Mouse (Mus musculus): ENCODE results near the gene Nhsl1. TPM values are rescaled to one million over a fixed set of nuclear protein-coding genes. Genes with fewer than 3 reads are reported as not detected.
A peak's percentile ranks its signal among the peaks of the same experiment; 100 is the strongest.

Gene Nhsl1
- polyA plus RNA-seq, 1 experiment from 2014 or later, result 15.5 TPM

DNA sequence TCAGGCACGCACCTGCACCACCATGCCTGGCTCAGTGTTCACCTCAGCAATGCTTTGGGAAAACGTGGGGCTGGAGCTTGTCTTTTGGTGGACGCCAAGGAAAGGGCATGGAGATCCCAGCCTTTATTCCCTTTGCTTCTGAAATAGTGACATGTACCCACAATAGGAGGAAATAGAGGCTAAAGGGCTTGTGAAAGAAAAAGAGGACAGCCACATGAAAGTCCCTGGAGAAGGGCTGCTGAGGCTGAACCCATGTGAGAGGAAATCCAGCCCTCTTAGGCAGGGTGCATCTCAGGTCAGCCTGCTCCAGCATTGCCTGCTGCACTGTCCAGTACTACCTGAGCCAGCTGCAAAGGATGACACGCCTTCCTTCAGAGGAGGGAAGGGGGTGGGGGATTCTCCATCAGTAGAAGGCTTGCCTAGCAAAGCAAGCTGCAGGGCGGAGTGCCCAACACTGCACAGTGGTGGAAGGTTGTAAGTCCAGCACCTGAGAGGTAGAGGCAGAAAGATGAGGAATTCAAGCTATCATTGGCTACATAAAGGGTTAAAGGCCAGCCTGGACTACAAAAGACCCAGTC, 9.6 kb downstream of the Nhsl1 start:
- Histone ChIP-seq H3K4me3 (no peak overlapping the region), H3K4me2 (peak overlapping the region; percentile 94), H3K27me3 (replicated peaks) (no peaks in the 10 kb centered on the region), H3K9ac (no peak overlapping the region), H3K9me3 (replicated peaks) (no peaks in the 10 kb centered on the region), H3K36me3 (no peaks in the 10 kb centered on the region), H3K27ac (ENCODE audit: poor library complexity, severe bottlenecking) (peak overlapping the region; percentile 76; the same call in 1 of the 2 replicates), H3K4me1 (replicated peaks) (peaks cover 25% of the 10 kb centered on the region)
- ATAC-seq (ENCODE audit: insufficient number of reproducible peaks, low FRiP score), result 0 out of 2 replicates have a peak, but pooled peaks have one; percentile 22
- 56% methylated on average over 5 of the region's 5 CpGs for WGBS

DNA sequence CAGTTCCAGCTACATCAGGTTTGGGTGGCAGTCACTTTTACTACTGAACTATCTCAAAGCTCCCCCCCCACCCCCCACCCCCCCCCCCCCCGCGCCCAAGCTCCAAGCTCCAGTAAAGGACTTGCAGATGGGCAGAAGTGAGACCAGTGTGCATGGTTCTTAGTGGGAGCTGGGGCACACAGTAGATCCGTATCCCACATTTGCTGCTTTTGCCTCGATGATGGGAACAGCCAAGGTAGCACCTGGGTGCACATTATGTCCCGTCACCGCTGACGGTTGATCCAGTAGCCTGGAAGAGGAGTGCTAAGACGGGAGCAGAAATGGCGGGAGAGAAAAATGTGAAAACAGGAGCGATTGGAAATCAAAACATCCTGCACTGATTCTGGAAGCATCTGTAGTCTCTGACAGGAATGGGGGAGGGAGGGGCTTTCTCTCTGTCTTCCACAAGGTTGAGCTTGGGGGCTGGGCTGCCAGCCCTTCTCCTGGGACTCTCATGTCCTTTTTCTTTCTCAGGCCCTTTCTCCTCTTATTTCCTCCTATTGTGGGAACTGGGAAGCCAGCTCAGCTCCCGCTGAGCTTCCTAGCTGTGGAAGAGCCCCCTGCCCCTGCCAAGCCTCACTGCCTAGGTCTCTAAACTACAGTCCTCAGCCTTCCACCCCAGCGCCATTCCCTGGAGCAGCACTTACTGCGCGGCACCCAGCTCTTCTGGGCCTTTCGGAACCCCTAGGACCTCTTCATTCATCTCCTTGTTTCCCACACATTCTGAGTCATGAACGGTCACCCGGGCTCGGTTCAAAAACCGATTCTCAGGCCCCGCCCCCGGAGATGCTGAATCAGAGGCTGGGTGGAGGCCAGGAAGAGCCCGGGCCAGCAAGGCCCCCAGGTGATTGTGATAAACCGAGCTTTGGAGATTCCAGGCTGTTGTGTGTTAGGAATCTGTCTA, 10.6 kb downstream of the Nhsl1 start:
- no peaks in the 10 kb centered on the region for H3K36me3 ChIP-seq
- peak overlapping the region; percentile 76 for H3K27ac ChIP-seq (ENCODE audit: poor library complexity, severe bottlenecking)
- 4% methylated on average over 22 of the region's 23 CpGs for WGBS
- peak overlapping the region; percentile 94 for H3K4me2 ChIP-seq
- H3K4me1 ChIP-seq (replicated peaks), result peaks cover 20% of the 10 kb centered on the region
- H3K27me3 ChIP-seq (replicated peaks), result no peaks in the 10 kb centered on the region
- peak; percentile 59 for ATAC-seq (ENCODE audit: insufficient number of reproducible peaks, low FRiP score)
- H3K9me3 ChIP-seq (replicated peaks), result no peaks in the 10 kb centered on the region
- H3K4me3 ChIP-seq, result peak overlapping the region; percentile 52
- peak overlapping the region; percentile 72 for H3K9ac ChIP-seq

DNA sequence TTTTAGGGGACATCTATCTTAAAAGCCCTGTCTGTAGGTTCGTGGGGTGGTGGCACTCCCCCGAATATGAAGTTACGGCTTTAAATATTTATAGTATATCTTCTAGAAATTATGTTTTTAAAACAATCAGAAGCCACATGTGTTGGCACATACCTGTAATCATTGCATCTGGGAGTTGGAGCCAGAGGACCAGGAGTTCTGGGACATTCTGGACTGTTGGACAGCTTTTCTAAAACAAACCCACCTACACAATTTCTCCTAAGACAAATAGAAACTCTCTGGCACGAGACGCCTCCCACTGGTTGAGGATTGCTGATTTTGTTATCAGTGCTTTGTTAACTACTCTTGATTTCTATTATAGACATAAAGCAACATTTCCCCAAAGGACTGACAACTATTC, 11.7 kb downstream of the Nhsl1 start:
- Histone ChIP-seq H3K9ac (no peak overlapping the region), H3K4me2 (no peak overlapping the region), H3K9me3 (replicated peaks) (no peaks in the 10 kb centered on the region), H3K4me1 (replicated peaks) (peaks cover 20% of the 10 kb centered on the region), H3K4me3 (no peak overlapping the region), H3K27me3 (replicated peaks) (no peaks in the 10 kb centered on the region), H3K27ac (ENCODE audit: poor library complexity, severe bottlenecking) (no peak overlapping the region), H3K36me3 (no peaks in the 10 kb centered on the region)
- 70% methylated on average over 5 of the region's 5 CpGs for WGBS
- no peak for ATAC-seq (ENCODE audit: insufficient number of reproducible peaks, low FRiP score)

DNA sequence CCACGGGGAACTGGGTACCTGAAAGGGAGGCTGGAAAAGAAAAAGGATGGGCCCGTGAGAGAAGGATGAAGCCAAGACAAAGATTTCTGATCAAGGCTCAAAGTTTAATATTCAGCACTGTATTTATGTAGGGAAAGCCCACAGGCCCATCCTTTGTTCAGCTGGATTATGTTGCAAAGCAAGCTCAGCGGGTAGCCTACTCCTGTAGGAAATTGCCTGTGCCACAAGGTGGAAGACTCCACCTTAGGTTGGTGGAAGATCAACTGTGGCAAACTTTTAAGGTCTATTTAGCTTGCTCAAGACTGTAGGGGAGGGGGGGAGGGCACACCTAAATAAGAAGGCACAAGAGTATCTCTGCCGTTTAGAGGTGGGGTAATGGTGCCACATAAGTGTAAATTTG, 14.8 kb downstream of the Nhsl1 start:
- 54% methylated on average over 4 of the region's 4 CpGs for WGBS

DNA sequence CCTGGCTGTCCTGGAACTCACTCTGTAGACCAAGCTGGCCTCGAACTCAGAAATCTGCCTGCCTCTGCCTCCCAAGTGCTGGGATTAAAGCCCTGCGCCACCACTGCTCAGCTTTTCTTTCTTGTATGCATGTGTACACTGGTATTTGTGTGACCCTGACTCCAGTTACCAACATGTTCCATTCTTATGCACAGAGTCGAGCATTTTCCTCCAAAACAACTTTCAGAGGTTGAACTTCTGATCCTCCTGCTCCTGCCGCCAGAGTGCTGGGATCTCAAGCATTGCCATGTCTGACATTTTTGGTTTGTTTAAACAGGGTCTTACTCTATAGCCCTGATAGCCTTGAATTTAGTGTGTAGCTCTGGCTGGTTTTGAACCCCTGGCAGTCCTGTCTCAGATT, 15.4 kb downstream of the Nhsl1 start:
- H3K4me2 ChIP-seq, result no peak overlapping the region
- ATAC-seq (ENCODE audit: insufficient number of reproducible peaks, low FRiP score), result no peak
- no peak overlapping the region for H3K4me3 ChIP-seq
- 77% methylated on average over 4 of the region's 4 CpGs for WGBS
- no peaks in the 10 kb centered on the region for H3K27me3 ChIP-seq (replicated peaks)
- H3K4me1 ChIP-seq (replicated peaks), result peaks cover 7% of the 10 kb centered on the region
- no peak overlapping the region for H3K27ac ChIP-seq (ENCODE audit: poor library complexity, severe bottlenecking)
- no peaks in the 10 kb centered on the region for H3K36me3 ChIP-seq
- no peak overlapping the region for H3K9ac ChIP-seq
- no peaks in the 10 kb centered on the region for H3K9me3 ChIP-seq (replicated peaks)

More for the DNA sequence above, 14.8 kb downstream of the Nhsl1 start:
- H3K9me3 ChIP-seq (replicated peaks), result no peaks in the 10 kb centered on the region
- H3K4me2 ChIP-seq, result no peak overlapping the region
- H3K27ac ChIP-seq (ENCODE audit: poor library complexity, severe bottlenecking), result no peak overlapping the region
- H3K9ac ChIP-seq, result no peak overlapping the region
- H3K4me3 ChIP-seq, result no peak overlapping the region
- H3K27me3 ChIP-seq (replicated peaks), result no peaks in the 10 kb centered on the region
- no peak for ATAC-seq (ENCODE audit: insufficient number of reproducible peaks, low FRiP score)
- peaks cover 13% of the 10 kb centered on the region for H3K4me1 ChIP-seq (replicated peaks)
- no peaks in the 10 kb centered on the region for H3K36me3 ChIP-seq

DNA sequence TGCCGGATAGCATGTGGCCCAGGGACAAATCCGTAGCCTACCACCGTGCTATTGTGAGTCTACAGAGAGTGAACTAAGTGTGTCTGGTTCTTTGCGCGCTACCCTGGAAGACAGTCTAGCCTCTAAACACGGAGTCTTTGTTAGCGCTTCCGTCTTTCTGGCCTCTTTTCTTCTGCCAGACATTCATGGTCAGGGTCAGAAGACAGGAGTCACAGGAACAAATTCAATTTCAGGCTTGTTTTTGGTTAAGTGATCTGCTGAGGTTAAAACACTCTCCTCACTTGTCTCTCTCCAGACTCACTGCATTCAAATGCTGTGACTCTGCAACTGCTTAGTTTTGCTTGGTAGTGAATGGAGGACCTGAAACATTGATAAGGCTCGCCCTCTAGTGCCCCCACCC, 15.9 kb downstream of the Nhsl1 start:
- no peak overlapping the region for H3K27ac ChIP-seq (ENCODE audit: poor library complexity, severe bottlenecking)
- no peak overlapping the region for H3K4me2 ChIP-seq
- ATAC-seq (ENCODE audit: insufficient number of reproducible peaks, low FRiP score), result no peak
- peaks cover 2% of the 10 kb centered on the region; the same call in 1 of the 2 replicates for H3K4me1 ChIP-seq (replicated peaks)
- H3K9me3 ChIP-seq (replicated peaks), result no peaks in the 10 kb centered on the region
- H3K9ac ChIP-seq, result no peak overlapping the region
- no peaks in the 10 kb centered on the region for H3K36me3 ChIP-seq
- H3K27me3 ChIP-seq (replicated peaks), result no peaks in the 10 kb centered on the region
- 75% methylated on average over 9 of the region's 9 CpGs for WGBS
- no peak overlapping the region for H3K4me3 ChIP-seq

DNA sequence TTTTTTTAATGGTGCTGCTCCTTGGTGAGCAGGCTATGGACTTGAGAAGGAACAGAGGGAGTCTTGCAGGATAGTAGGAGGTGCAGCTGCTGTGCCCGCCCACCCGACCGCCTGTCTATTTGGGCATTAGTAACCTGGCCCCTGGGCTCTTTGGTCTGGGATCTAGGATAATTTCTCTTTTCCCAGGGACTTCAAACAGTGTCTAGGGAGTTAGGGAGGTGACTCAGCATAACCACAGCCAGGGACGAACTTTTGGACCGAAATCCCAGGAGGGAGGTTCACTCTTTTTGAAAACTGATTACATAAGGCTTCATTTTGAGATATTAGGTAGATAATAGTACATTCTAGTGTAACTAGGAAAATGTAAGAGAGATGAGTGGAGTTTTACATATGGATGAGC, 18.9 kb downstream of the Nhsl1 start:
- 89% methylated on average over 5 of the region's 5 CpGs for WGBS

DNA sequence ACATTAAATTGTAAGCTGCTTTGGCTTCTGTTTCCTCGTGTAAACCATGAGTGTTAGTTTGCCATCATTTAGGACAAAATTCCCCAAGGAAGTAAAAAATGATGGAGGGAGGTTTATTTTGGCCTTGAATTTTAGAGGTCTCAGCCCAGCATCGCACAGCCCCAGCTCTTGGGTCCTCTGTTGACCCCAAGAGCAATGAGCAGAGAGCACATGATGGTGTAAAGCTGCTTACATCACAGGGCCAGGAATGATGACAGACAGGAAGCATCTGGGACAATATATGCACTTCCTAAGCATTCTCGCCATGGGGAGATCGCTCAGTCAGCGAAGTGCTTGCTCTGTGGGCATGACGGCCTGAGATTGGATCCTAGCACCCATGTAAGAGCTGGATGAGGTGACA, 20.6 kb downstream of the Nhsl1 start:
- H3K36me3 ChIP-seq, result no peaks in the 10 kb centered on the region
- H3K4me3 ChIP-seq, result no peak overlapping the region
- no peak overlapping the region for H3K9ac ChIP-seq
- peaks cover 6% of the 10 kb centered on the region; the same call in 1 of the 2 replicates for H3K4me1 ChIP-seq (replicated peaks)
- WGBS, result 76% methylated on average over 6 of the region's 6 CpGs
- H3K27ac ChIP-seq (ENCODE audit: poor library complexity, severe bottlenecking), result no peak overlapping the region
- no peaks in the 10 kb centered on the region for H3K27me3 ChIP-seq (replicated peaks)
- no peak overlapping the region for H3K4me2 ChIP-seq
- ATAC-seq (ENCODE audit: insufficient number of reproducible peaks, low FRiP score), result no peak
- H3K9me3 ChIP-seq (replicated peaks), result no peaks in the 10 kb centered on the region

More for the DNA sequence above, 18.9 kb downstream of the Nhsl1 start:
- no peaks in the 10 kb centered on the region for H3K27me3 ChIP-seq (replicated peaks)
- no peaks in the 10 kb centered on the region; the same call in 1 of the 2 replicates for H3K4me1 ChIP-seq (replicated peaks)
- no peak overlapping the region for H3K9ac ChIP-seq
- H3K4me3 ChIP-seq, result no peak overlapping the region
- H3K27ac ChIP-seq (ENCODE audit: poor library complexity, severe bottlenecking), result no peak overlapping the region
- no peak overlapping the region for H3K4me2 ChIP-seq
- no peak for ATAC-seq (ENCODE audit: insufficient number of reproducible peaks, low FRiP score)
- no peaks in the 10 kb centered on the region for H3K9me3 ChIP-seq (replicated peaks)
- no peaks in the 10 kb centered on the region for H3K36me3 ChIP-seq

DNA sequence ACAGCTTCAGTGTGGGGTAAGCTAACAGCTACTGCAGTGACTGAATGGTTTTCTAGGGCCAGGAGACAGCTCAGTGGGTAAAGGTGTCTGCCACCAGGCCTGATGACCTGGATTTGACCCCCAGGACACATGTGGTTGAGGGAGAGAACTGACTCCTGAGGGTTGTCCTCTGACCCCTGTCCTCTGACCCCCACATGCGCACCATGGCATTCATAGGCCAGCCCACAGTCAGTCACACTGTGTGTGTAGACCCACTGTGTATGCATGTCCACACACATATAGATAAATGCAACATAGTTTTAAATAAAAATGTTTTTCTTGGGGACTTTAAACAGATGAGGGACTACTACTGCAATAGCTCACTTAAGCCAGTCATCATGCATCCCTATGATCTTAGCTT, 22.1 kb downstream of the Nhsl1 start:
- 94% methylated on average over 1 of the region's 1 CpGs for whole genome bisulfite sequencing
- Histone ChIP-seq H3K36me3 (no peaks in the 10 kb centered on the region), H3K27ac (ENCODE audit: poor library complexity, severe bottlenecking) (no peak overlapping the region), H3K9me3 (replicated peaks) (no peaks in the 10 kb centered on the region), H3K27me3 (replicated peaks) (no peaks in the 10 kb centered on the region), H3K4me1 (replicated peaks) (peaks cover 6% of the 10 kb centered on the region; the same call in 1 of the 2 replicates), H3K4me3 (no peak overlapping the region), H3K4me2 (no peak overlapping the region), H3K9ac (no peak overlapping the region)
- no peak for ATAC-seq (ENCODE audit: insufficient number of reproducible peaks, low FRiP score)

DNA sequence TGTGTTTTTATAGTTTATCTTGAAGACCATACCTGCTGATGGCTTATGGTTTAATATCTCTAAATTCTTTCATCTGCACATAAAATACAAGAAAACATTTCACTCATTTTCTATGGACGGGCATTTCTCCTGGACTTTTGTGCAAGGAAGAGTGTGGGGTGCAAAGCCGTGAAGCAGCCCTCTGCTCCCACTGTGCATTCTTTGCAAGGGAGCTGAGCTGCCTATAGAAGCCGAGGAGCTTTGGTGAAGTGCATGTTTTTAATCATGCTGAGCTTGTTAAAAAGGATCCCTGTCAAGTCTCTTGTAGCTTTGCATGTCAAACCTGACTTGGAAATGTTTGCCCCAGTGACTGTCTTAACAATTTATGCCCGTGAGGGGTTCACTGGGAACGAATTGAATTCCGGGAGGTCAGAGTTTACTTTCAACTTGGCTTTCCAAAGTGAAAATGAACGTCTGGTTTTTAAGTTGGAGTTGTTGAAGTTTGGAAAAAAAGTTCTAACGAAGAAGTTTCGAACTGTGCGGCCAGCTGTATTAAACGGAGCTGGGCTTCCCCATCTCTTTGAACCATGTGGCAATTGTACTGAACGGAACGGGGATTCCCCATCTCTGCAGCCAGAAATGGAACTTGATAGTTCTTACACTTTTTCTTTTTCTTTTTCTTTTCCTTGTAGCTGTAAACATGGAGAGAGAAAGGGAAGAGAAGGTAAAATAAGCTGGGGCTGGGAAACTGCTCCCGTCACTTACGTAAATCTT, 22.8 kb downstream of the Nhsl1 start:
- Histone ChIP-seq H3K4me2 (no peak overlapping the region), H3K4me3 (no peak overlapping the region), H3K27ac (ENCODE audit: poor library complexity, severe bottlenecking) (no peak overlapping the region), H3K4me1 (replicated peaks) (peaks cover 6% of the 10 kb centered on the region; the same call in 1 of the 2 replicates), H3K9ac (no peak overlapping the region), H3K27me3 (replicated peaks) (no peaks in the 10 kb centered on the region), H3K9me3 (replicated peaks) (no peaks in the 10 kb centered on the region), H3K36me3 (no peaks in the 10 kb centered on the region)
- no peak for ATAC-seq (ENCODE audit: insufficient number of reproducible peaks, low FRiP score)
- WGBS, result 66% methylated on average over 15 of the region's 15 CpGs

DNA sequence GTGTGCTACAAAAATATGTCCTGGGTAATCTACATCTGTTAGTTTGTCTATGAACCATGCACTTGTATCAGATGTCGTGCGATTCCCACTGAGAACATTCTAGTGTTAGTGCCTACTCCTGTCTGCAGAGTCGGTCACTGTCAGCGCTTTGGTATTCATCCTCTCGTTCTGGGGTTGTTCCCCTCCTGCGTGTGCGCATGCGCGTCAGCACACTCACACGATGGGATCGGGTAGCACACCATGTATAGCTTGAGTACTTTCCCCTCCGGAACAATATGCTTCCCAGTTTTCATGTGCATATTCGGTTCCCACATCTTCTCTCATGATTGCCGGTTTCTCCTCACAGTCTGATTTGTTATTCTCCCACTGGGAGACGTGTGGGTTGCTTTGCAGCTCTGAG, 28.4 kb downstream of the Nhsl1 start:
- Histone ChIP-seq H3K4me1 (replicated peaks) (peaks cover 6% of the 10 kb centered on the region; the same call in 1 of the 2 replicates), H3K27me3 (replicated peaks) (no peaks in the 10 kb centered on the region), H3K36me3 (no peaks in the 10 kb centered on the region), H3K27ac (ENCODE audit: poor library complexity, severe bottlenecking) (no peak overlapping the region), H3K4me3 (no peak overlapping the region), H3K9me3 (replicated peaks) (no peaks in the 10 kb centered on the region), H3K9ac (no peak overlapping the region), H3K4me2 (no peak overlapping the region)
- ATAC-seq (ENCODE audit: insufficient number of reproducible peaks, low FRiP score), result no peak
- WGBS, result 88% methylated on average over 15 of the region's 15 CpGs
